Mouse (Mus musculus) kidney, postnatal 4 days (tissue): Measurements from ENCODE around the gene Ttll12.

Source experiments
- DNase-seq, 2 experiments: peaks; one replicate each; pipeline ENCODE4 v3.0.0; 2021; ENCODE audit warnings: mixed read lengths in 2 of 2

The Ttll12 gene

GRCm38 (mm10) chr15:83593189-83593585 is 1.8 kb downstream of the Ttll12 start:
- DNase-seq, result peak in 1 of 2 experiments; percentile 26

- no peak for DNase-seq
Observed at GRCm38 (mm10) chr15:83592260-83593188, 2.4 kb downstream of the Ttll12 start.

- DNase-seq, result no peak
Observed at GRCm38 (mm10) chr15:83591758-83592157, 3.2 kb downstream of the Ttll12 start.

- DNase-seq, result no peak
Observed at GRCm38 (mm10) chr15:83590841-83591240, 4.1 kb downstream of the Ttll12 start.

GRCm38 (mm10) chr15:83584741-83585220 is 10.2 kb downstream of the Ttll12 start:
- DNase-seq, result no peak

- DNase-seq, result peak; percentile 63 to 68
Observed at GRCm38 (mm10) chr15:83583419-83584156, 11.4 kb downstream of the Ttll12 start.

GRCm38 (mm10) chr15:83582931-83583330 is 12.0 kb downstream of the Ttll12 start:
- DNase-seq, result no peak

- DNase-seq, result no peak
Observed at GRCm38 (mm10) chr15:83576651-83577050, 18.3 kb downstream of the Ttll12 start.

- no peak for DNase-seq
Observed at GRCm38 (mm10) chr15:83575543-83575942, 19.4 kb downstream of the Ttll12 start.

GRCm38 (mm10) chr15:83574731-83575351 is 20.1 kb downstream of the Ttll12 start:
- peak; percentile 17 to 43 for DNase-seq

GRCm38 (mm10) chr15:83573606-83574005 is 21.4 kb downstream of the Ttll12 start:
- DNase-seq, result no peak

- DNase-seq, result no peak
Observed at GRCm38 (mm10) chr15:83572132-83572531, 22.8 kb downstream of the Ttll12 start.

- DNase-seq, result no peak
Observed at GRCm38 (mm10) chr15:83571636-83572035, 23.3 kb downstream of the Ttll12 start.

- no peak for DNase-seq
Observed at GRCm38 (mm10) chr15:83570641-83571040, 24.3 kb downstream of the Ttll12 start.

- DNase-seq, result no peak
Observed at GRCm38 (mm10) chr15:83569682-83570081, 25.3 kb downstream of the Ttll12 start.

- DNase-seq, result no peak
Observed at GRCm38 (mm10) chr15:83568544-83568943, 26.4 kb downstream of the Ttll12 start.

- no peak for DNase-seq
Observed at GRCm38 (mm10) chr15:83567728-83568127, 27.2 kb downstream of the Ttll12 start.

GRCm38 (mm10) chr15:83566006-83566405 is 29.0 kb downstream of the Ttll12 start:
- no peak for DNase-seq

GRCm38 (mm10) chr15:83565434-83565833 is 29.5 kb downstream of the Ttll12 start:
- no peak for DNase-seq

GRCm38 (mm10) chr15:83563857-83564651 is 30.9 kb downstream of the Ttll12 start:
- peak; percentile 63 to 74 for DNase-seq

- peak; percentile 63 to 69 for DNase-seq
Observed at GRCm38 (mm10) chr15:83563327-83563856, 31.6 kb downstream of the Ttll12 start, which contains the start of the genes Tspo and Mcat. Gene Tspo, plus strand, starts transcription at chr15:83563592. Gene Mcat, minus strand, starts transcription at chr15:83563787.
